20 mouse cellular contexts compared by ENCODE assay signal in the genomic region with DNA sequence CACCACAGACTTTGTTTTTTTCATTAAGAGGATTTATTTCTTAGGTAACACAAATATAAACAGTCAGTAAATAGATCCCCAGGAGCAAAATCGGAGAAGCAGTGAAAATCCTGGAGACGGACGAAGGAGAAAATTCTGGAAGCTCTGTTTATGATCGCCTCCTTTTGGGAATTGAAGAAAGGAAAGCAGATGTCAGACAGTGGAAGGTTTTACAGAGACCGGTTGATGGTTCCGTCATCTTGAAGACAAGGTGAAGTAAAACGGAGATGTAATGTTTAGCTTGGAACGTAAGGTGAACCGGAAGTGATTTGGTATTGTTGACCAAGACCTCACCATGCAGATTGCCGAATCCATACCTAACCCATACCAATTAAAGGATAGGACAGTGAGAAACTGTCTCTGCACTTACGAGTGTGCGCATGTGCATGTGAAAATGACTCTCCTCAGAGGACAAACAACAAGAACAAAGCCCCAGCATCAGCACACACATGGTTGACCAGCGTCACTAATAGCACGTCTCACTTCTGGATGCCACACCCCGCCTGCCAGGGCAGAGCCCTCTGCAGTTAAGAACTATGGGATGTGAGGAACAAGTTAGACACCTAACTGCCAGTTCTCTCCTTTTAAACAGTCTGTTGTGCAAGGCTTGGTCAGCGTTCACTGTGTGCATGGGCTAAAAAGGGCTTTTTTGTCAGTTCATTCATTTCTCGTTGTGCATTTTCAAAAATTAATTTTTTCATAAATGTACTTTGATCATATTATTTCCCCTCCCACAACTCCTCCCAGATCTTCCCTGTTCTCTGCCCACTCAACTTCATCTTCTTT.
DNase-seq lines count a peak whose midpoint lies in the region; ATAC-seq lines count a peak whose summit lies in the region.
"Had no signal": no experiment of that assay in that cellular context is flagged by ENCODE, and none has a peak within 500 bp of the region (broad histone marks: within the 10 kb centered on the region; RNA-seq: fewer than 3 reads in every experiment).

No protein-coding gene starts in this region.

- H3K4me3 ChIP-seq in embryonic facial prominence, embryonic 13.5 days: 0 out of 2 replicates have a peak overlapping the region, but pooled peaks have one; percentile 24
- peak overlapping the region; percentile 40 for H3K4me3 ChIP-seq in forebrain, embryonic 10.5 days
- H3K4me3 ChIP-seq in hindbrain, embryonic 14.5 days (replicated peaks; ENCODE audit: low read length): no peak overlapping the region
- H3K4me3 ChIP-seq in midbrain, embryonic 13.5 days (replicated peaks): peak overlapping the region; percentile 25; the same call in 1 of the 2 replicates
- H3K4me3 ChIP-seq: gastrocnemius, adult 2 months; heart, embryonic 15.5 days had no signal

- H3K27me3 ChIP-seq in embryonic facial prominence, embryonic 13.5 days: no peaks in the 10 kb centered on the region; the same call in 1 of the 2 replicates
- H3K27me3 ChIP-seq in forebrain, embryonic 10.5 days (ENCODE audit: poor library complexity, severe bottlenecking): peaks cover 25% of the 10 kb centered on the region
- no peaks in the 10 kb centered on the region for H3K27me3 ChIP-seq in hindbrain, embryonic 14.5 days (ENCODE audit: control insufficient read depth, insufficient read depth, low read length)
- peaks cover 32% of the 10 kb centered on the region for H3K27me3 ChIP-seq in midbrain, embryonic 13.5 days
- H3K27me3 ChIP-seq: heart, embryonic 15.5 days had no signal

- no peak overlapping the region for H3K27ac ChIP-seq in embryonic facial prominence, embryonic 13.5 days
- peak overlapping the region; percentile 68 for H3K27ac ChIP-seq in forebrain, embryonic 10.5 days
- H3K27ac ChIP-seq in hindbrain, embryonic 14.5 days: no peak overlapping the region
- no peak overlapping the region for H3K27ac ChIP-seq in midbrain, embryonic 13.5 days
- H3K27ac ChIP-seq: gastrocnemius, adult 2 months; heart, embryonic 15.5 days; stomach, postnatal 0 days had no signal

- WGBS in embryonic facial prominence, embryonic 13.5 days: 76% methylated on average over 17 of the region's 17 CpGs
- 62% methylated on average over 17 of the region's 17 CpGs for WGBS in forebrain, embryonic 10.5 days
- WGBS in hindbrain, embryonic 14.5 days: 82% methylated on average over 17 of the region's 17 CpGs
- WGBS in midbrain, embryonic 13.5 days: 57% methylated on average over 17 of the region's 17 CpGs

- no peak for DNase-seq in forebrain, embryonic 10.5 days (ENCODE audit: extremely low spot score, low spot score)
- no peak for DNase-seq in hindbrain, embryonic 14.5 days (ENCODE audit: low spot score)
- no peak for DNase-seq in spleen, adult 12 weeks (ENCODE audit: low spot score)
- DNase-seq in urinary bladder, postnatal 36 days (ENCODE audit: low spot score in 2 of 2): no peak
- no peak for DNase-seq in T-cell, adult 2 months (ENCODE audit: low spot score)
- DNase-seq: cerebellum, postnatal 25 days; gastrocnemius, adult 2 months; heart, adult 18-20 months; kidney, adult 11 months; kidney, postnatal 25 days; liver; liver, postnatal 0 days; lung, postnatal 14 days; thymus, postnatal 14 days had no signal

- peak overlapping the region; percentile 56 for H3K4me2 ChIP-seq in embryonic facial prominence, embryonic 13.5 days
- H3K4me2 ChIP-seq in hindbrain, embryonic 14.5 days (replicated peaks): peak overlapping the region; percentile 32; the same call in 1 of the 2 replicates
- H3K4me2 ChIP-seq in midbrain, embryonic 13.5 days (replicated peaks): peak overlapping the region; percentile 48
- H3K4me2 ChIP-seq: heart, embryonic 15.5 days had no signal

- H3K9ac ChIP-seq in embryonic facial prominence, embryonic 13.5 days: no peak overlapping the region
- H3K9ac ChIP-seq in hindbrain, embryonic 14.5 days: no peak overlapping the region
- no peak overlapping the region for H3K9ac ChIP-seq in midbrain, embryonic 13.5 days (replicated peaks)
- H3K9ac ChIP-seq: heart, embryonic 15.5 days; liver, postnatal 0 days had no signal

- 0 out of 2 replicates have a peak, but pooled peaks cover 9% of the 10 kb centered on the region for H3K9me3 ChIP-seq in embryonic facial prominence, embryonic 13.5 days
- H3K9me3 ChIP-seq in forebrain, embryonic 10.5 days: peaks cover 19% of the 10 kb centered on the region
- H3K9me3 ChIP-seq in hindbrain, embryonic 14.5 days (ENCODE audit: control insufficient read depth, low read length): no peaks in the 10 kb centered on the region
- peaks cover 5% of the 10 kb centered on the region for H3K9me3 ChIP-seq in midbrain, embryonic 13.5 days
- H3K9me3 ChIP-seq: heart, embryonic 15.5 days had no signal

- ATAC-seq in embryonic facial prominence, embryonic 13.5 days (ENCODE audit: insufficient number of reproducible peaks, insufficient read depth, low FRiP score, low TSS enrichment, low read depth): no peak
- no peak for ATAC-seq in hindbrain, embryonic 14.5 days (ENCODE audit: low FRiP score)
- ATAC-seq in midbrain, embryonic 13.5 days: peak; percentile 37; the same call in 1 of the 2 replicates
- ATAC-seq: CD4-positive, CD25-positive, alpha-beta regulatory T cell, adult 4 months; liver, postnatal 0 days had no signal

- peaks cover 9% of the 10 kb centered on the region; the same call in 1 of the 2 replicates for H3K4me1 ChIP-seq in embryonic facial prominence, embryonic 13.5 days
- peaks cover 28% of the 10 kb centered on the region for H3K4me1 ChIP-seq in forebrain, embryonic 10.5 days
- H3K4me1 ChIP-seq in hindbrain, embryonic 14.5 days (replicated peaks; ENCODE audit: control insufficient read depth, insufficient read depth, low read length): no peaks in the 10 kb centered on the region
- peaks cover 9% of the 10 kb centered on the region; the same call in 1 of the 2 replicates for H3K4me1 ChIP-seq in midbrain, embryonic 13.5 days (replicated peaks)
- H3K4me1 ChIP-seq: heart, embryonic 15.5 days had no signal

- H3K36me3 ChIP-seq in embryonic facial prominence, embryonic 13.5 days: no peaks in the 10 kb centered on the region
- H3K36me3 ChIP-seq in forebrain, embryonic 10.5 days (replicated peaks): no peaks in the 10 kb centered on the region; the same call in 1 of the 2 replicates
- no peaks in the 10 kb centered on the region for H3K36me3 ChIP-seq in hindbrain, embryonic 14.5 days (replicated peaks; ENCODE audit: control insufficient read depth, insufficient read depth)
- H3K36me3 ChIP-seq in midbrain, embryonic 13.5 days: no peaks in the 10 kb centered on the region
- H3K36me3 ChIP-seq: G1E; heart, embryonic 15.5 days had no signal
